Mouse (Mus musculus) regulatory T cell (primary cell): ENCODE measurements at regions not wholly inside any gene's neighbourhood (a gene's known extent, or its start where the extent isn't known, plus 50 kb on each side); places are given as distances from the start of the nearest gene placed in this dataset.
"Not testable (repeated sequence)": the region's sequence is repeated elsewhere in the genome, so short reads cannot be mapped to it uniquely, and the experiment has no call there.

Experiments
- in situ Hi-C: fragments of 300-600 bp; cut with MboI, MseI; formaldehyde crosslinking; loops from one replicate; pipeline ENCODE4 v1.15.1; 2025; ENCODE audit warnings: high pct_unique_total_duplicates

DNA sequence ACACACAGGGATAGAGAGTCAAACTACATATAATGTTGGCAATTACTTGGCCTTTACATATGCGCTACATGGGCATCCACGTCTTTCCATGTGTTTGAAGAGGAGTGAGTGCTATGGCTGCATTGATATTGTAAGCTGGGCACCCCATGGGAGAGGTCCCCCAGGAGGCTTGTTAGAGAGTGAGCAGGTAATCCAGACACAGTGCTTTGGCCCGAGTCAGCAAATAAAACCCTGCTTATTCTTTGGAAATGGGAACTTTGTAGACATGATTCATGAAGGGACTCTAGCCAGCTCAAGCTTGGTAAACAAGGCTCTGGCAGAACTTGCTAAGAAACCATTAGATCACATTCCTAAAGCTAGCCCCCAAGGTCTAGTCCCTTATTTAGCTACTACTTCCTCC, 557.6 kb upstream of the Gm10131 start:
- in situ Hi-C loops, result no loop called here

DNA sequence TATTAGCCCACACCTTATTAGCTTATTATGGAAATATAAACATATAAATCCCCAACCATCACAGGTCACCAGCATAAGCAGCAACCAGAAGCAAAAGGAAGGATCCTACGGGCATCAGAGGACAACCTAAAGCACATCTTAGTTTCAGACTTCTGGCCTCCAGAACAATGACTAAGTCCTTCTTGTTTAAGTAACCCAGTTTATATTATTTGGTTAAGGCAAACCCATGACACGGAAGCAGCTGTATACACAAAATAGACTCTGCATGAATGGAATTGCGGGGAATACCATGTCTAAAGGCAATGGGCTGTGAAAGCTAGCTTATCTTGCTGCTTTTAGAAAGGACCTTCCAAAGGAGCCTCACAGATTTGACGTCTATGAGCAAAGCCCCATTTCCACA, 552.9 kb upstream of the Gm10131 start:
- in situ Hi-C loops, result no loop called here

DNA sequence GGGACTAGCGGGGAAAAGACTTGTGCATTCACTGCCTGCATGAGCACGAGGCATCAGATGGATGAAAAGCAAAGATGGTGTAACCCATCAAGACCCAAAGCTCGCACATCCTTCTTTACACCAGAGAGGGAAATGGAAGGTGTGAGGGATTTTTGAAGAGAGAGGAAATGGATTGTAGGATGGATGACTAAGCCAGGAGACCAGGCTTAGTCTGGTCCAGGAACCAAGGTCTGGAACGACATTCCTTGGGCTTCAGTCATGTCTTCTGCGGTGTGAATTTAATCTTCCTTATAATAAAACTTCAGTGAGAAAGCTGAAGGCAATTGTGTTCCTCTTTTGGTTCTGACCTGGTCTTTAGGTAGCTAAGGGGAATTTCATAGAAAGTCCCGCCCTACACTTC, 551.0 kb upstream of the Gm10131 start:
- in situ Hi-C loops, result no loop called here

DNA sequence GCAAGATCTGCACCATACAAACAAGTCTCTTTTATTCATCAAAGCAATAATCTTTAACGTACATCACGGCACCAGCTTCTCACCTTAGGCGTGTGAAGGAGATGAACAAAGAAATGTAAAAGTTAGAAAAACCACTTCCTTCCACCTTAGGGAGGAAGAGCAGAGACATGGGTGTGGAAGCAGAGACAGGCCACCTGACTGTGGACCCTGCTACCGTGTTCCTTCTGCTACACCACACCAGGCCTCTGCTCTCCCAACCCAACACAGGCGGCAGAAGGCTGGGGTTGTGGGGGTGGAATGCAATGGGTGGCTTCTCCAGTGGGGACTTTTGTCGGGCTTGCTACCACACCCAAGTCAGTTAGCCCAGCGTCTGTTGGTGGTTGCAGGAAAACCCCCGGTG, 540.2 kb upstream of the Gm10131 start:
- in situ Hi-C loops, result loop anchor here (5.0 kb wide), 1 partner anchor 961 kb away; no protein-coding TSS in a partner anchor

DNA sequence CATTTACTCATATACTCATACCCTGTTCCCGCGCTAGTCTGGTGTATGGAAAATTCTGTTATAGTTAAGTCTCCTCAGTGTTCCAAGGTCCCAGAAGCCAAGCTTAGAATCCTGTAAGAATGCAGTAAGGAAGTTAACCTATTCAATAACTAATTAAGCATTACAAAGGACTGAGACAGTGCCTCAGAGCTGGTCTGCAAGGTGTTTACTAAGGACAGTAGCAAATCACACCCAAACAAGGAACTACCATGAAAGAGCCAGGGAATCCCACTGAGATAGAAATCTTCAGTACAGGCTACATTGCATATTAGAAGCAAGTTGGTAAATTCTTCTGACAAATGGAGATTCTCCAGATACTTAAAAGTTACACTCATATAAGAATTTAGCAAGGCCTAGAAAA, 516.7 kb upstream of the Gm10131 start:
- in situ Hi-C loops, result not testable (repeated sequence)

DNA sequence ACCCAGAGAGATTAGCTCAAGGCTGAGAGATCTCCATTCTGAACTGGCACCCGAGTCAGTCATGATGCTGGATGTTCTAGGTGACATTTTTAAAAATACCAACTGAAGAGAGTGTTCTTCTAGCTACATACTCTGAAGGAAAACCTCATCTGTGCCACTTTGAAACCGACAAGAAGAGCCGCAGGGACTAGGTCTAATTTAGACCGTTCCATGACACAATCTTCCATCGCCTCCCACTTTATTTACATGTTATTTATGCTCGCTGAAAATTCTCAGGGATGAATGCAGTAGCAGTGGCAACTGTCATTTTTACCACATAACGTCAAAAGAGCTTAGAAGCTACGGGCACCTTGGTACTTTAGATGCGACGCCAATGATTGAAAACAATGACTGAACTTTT, 514.1 kb upstream of the Gm10131 start:
- in situ Hi-C loops, result no loop called here

DNA sequence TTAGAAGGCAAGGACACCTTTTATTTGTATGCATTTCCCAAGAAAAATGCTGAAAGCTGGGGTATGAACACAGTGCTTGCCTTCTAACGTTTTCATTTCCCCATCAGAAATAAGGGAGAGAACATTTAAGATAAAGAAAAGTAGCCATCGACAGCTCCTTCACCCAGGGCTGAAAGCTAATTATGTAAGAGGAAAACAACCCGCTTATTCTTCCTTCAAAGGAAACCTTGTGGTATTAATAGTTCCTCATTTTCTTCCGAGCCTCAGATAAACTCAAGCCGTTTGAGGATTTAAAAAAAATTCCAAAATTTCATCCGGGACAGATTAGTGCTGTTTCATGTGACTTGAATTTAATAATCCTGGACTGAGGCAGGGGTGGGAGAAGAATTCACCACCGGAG, 512.2 kb upstream of the Gm10131 start:
- in situ Hi-C loops, result loop anchor here (5.0 kb wide), 2 partner anchors 134 to 194 kb away; no protein-coding TSS in a partner anchor

DNA sequence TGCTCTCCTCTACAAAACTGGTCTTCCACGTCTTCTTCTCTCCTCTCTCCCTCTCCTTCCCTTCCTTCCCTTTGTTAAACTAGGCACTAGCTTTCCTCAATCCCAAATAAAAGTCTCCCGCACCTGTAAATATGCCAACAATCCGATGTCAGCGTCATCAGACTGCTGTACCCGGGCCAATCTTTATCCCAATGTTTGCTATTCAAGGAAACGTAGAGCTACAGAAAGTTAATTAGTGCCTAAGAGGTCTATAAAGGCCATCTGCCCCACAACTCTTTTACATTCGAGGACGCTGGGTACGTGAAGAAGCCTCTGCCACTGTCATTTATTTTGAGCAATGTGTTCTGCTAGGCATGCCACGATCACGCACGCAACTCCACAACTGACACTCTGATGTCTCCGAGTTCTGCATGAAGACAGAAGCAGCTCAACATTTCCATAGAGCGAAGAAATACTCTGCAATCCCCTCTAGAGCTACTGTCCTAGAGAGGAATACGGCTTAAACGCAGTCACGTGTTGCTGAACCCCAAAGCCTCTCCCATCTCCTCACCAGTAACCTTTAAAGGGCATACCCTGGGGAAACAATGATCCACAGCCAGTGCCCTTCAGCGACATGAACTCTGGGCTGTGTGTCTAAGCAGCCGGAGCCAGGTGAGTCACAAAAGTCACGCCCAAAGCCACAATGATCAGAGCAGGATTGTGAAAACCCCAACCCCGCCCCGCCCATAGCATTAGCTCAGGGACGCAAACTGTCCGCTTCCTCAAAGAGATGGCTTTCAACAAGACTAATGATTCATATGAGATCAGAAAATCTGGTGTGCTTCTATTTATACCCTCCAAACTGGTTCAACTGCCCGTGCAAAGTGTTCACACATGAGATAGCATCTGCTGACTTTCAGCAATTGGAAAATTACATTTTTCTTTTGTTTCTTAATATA, 510.9 kb upstream of the Gm10131 start:
- in situ Hi-C loops, result loop anchor here (5.0 kb wide), 2 partner anchors 135 to 195 kb away; no protein-coding TSS in a partner anchor

DNA sequence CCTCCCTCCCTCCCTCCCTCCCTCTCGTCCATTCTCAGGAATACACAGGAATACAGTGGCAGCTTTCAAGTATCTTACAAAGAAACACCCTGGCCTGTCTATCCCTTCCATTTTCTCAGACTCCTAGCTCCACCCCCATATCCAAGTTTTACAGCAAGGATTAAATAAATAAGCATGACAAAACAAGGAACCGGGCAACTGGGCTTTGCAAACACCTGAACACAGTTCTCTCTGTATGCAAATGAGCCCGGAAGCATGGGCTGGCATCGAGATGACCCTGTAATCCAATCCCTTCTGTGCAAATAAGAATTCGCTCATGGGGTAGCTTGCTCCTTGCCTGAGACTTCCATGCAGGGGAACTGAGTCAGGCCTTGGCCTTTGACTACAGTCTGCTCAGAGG, 506.5 kb upstream of the Gm10131 start:
- in situ Hi-C loops, result no loop called here

DNA sequence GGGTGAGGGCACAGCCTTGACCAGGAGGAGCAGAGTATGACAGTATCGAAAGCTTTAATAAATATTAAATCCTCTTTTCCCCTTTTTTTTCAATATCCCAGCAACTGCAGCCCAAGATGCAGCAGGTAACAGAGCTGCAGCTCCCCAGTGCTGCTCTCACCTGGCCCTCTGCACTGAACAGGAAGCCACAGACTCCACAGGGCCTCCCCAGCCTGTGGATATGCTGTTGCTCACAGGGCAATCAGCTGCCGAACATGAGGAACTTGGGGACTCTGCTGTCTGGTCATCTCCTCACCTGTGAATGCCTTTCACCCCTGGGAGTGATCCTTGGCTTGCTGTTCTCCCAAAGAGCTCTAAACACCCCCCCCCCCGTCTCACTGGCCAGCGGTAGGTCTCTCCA, 503.4 kb upstream of the Gm10131 start:
- in situ Hi-C loops, result loop anchor here (5.0 kb wide), 1 partner anchor 122 kb away; no protein-coding TSS in a partner anchor

DNA sequence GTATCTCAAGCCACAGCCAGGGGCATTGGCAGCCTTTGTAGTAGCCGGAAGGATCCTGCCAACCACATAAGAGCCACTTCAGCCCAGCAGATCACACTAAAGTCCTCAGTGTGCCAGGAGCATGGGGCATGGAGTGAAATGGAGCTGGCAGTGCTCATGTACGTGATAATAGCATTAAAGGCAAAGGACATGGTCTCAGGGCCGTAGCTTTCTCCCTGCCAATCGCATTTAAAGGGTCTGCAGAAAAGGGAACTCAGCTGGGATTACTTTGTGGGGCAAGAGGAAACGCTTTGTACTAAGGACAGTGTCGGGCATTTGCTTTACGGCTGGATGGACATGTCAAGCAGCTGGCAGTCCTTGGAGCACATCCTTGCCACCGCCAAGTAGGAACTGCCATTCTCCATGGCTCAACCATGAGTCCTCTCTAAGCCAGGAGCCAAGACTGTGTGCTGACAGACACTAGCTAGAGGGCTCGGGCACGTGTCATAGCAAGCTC, 502.5 kb upstream of the Gm10131 start:
- in situ Hi-C loops, result loop anchor here (5.0 kb wide), 1 partner anchor 123 kb away; no protein-coding TSS in a partner anchor

DNA sequence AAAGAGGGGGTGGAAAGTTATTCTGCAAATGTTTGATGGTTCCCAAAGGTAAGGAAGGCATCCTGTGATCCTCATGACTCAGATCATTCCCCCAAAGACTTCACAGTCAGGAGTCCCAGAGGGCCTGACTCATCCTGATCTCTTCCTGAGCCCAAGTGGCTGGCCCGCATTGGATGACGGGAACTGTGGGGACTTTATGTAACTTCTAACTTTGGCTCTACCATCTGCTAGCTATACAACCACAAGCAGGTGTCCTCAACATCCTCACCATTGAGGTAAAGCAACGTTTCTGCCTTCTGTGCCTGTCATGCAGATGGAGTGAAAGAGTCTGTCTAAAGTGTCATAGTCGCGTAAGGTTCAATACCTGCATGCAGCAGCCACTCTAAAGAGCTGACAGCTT, 501.6 kb upstream of the Gm10131 start:
- in situ Hi-C loops, result loop anchor here (5.0 kb wide), 1 partner anchor 124 kb away; no protein-coding TSS in a partner anchor

DNA sequence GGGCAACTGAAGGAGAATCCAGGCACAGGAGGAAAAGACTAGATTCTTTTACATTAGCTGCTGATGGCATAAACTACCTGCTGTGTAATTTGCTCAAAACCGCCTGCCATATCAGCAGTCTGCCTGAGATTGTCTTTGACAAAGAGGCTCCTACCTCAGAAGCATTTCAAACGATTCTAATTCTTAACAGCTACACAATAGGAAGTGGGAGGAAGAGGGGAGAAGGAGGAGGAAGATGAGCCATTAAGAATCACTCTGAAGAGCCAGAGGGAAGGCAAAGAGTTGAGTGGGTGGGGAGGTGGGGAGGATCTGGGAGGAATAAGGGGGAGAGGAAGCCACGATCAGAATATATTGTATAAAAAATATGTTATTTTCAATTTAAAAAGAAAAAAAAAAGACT, 500.9 kb upstream of the Gm10131 start:
- in situ Hi-C loops, result loop anchor here (5.0 kb wide), 1 partner anchor 125 kb away; no protein-coding TSS in a partner anchor

DNA sequence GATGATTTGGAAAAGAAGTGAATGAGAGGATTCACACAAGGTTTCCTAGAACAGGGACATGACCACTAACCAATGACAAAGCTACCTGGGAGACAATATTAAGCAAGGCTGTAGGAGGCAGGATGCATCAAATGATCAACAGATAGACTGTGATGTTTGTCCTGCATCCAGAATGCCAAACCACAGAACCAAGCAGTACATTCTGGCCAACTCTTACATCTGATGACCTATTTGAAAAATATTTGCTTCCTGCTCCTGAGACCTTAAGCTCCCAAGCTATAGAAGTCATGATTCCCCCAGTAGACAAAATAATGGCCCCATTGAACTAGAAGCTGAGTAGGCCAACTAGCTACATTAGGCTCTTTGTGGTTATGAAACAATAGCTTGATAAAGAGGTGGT, 498.6 kb upstream of the Gm10131 start:
- in situ Hi-C loops, result loop anchor here (5.0 kb wide), 1 partner anchor 127 kb away; no protein-coding TSS in a partner anchor

DNA sequence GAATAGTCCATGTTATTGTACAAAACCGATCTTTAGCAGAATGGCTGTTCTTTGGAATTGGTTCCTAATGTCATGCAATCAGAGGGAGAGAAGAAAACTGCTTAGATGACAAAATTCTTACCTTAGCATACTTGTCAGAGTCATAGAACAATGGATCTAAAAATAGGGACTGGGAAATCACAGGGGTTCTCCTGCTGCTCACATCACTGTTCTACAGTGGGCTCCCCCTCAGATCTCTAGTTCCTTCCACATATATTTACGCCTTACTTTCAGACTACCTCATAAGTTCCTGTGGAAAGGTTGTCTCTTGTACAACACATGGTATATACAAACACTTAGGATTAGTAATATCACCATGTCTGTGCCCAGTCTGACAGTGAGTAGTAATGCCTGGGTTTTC, 495.9 kb upstream of the Gm10131 start:
- in situ Hi-C loops, result no loop called here

DNA sequence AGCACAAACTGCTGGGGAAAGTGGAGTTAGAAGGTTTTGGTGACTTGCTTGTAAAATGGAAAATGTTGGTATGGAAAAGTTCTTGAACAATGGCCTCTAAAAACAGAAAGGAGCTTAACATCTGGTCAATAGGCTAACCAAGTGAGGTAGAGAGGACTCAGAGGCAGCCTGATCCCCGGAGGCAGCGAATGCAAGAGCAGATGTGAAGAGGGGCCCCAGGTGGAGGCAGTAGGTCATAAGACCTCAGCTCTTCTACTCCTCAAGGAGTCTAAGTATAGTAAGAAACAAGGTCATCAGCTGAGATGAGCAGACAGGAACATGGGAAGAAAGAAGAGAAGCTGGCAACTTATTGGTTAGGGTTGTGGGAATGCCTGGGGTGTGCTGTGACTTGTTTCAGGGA, 493.5 kb upstream of the Gm10131 start:
- in situ Hi-C loops, result no loop called here

DNA sequence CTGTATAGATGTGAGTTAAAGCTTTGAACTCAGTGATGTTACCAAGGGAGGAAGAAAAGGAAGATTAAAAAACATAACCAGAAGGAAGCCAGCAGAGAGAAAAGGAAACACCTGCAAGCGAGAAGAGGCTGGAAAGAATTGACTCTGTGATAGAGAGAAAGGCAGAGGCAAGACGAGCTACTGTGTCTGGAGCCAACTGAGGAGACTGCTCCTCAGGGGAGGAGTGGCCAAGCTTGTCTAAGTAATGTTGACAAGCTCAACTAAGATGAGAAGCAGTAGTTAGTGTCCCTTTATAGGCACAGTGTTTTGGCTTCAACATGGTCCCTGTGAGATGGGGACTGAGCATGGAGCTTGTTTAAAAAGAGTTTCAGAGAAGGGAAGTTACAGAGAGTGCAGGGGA, 493.0 kb upstream of the Gm10131 start:
- in situ Hi-C loops, result no loop called here

DNA sequence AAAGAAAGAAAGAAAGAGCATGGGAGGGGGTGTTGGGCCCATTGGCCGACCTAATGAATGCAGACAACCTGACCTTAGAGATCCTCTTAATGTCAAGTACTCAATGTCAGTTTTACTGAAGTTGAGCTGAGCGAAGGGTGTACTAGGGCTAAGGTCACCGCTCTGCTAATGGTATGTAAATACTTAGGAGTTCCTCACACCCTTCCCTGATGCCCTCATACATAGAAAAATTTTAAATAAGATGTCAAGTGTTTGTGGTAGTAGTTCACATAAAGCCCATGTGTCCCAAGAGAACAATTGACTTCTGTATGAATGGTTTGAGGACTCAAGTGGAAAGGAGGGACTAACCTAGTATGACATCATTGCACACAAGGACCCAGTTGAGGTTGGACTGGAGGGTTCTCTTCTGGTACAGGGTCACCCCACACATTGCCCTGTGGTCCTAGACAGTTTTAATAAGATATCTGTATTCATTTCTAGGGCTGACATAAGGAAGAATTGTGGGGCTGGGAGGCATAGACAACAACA, 490.0 kb upstream of the Gm10131 start:
- in situ Hi-C loops, result no loop called here

DNA sequence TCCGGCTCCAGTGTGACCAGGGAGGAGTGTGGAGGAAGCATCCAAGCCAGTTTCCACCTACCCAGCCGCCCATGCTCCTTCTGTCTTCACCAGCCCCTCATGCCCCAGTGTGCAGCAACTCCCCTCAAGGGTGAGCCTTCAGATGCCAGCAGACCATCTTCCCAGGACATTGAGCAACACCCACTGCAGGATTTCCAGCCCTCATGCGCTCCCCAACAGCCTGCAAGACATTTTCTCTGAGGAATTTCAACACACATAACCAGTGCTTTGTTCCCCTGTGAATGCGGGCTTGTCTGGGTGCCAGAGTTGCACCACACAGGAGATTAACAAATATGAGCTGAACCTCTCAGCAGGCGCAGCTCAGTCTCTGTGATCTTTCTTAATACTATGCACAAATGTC, 489.3 kb upstream of the Gm10131 start:
- in situ Hi-C loops, result no loop called here

DNA sequence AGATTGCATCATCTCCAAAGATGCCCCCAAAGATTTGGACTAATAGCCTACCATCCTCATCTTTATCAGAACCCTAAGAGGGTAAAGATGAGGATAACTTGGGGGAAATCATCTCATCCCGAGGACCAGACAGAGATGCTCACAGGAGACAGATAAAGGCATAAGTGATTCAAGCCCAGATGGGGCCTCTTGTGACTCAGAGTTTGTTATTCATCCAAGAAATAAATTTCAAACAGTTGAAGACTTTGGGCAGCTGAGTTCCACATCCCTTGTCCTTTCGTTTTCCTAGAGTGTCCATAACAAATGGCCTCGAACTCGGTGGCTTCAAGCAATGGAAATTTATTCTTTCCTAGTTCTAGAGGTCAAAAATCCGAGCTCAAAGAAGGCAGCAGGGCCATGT, 485.1 kb upstream of the Gm10131 start:
- in situ Hi-C loops, result loop anchor here (10.0 kb wide), 1 partner anchor 62 kb away; no protein-coding TSS in a partner anchor

DNA sequence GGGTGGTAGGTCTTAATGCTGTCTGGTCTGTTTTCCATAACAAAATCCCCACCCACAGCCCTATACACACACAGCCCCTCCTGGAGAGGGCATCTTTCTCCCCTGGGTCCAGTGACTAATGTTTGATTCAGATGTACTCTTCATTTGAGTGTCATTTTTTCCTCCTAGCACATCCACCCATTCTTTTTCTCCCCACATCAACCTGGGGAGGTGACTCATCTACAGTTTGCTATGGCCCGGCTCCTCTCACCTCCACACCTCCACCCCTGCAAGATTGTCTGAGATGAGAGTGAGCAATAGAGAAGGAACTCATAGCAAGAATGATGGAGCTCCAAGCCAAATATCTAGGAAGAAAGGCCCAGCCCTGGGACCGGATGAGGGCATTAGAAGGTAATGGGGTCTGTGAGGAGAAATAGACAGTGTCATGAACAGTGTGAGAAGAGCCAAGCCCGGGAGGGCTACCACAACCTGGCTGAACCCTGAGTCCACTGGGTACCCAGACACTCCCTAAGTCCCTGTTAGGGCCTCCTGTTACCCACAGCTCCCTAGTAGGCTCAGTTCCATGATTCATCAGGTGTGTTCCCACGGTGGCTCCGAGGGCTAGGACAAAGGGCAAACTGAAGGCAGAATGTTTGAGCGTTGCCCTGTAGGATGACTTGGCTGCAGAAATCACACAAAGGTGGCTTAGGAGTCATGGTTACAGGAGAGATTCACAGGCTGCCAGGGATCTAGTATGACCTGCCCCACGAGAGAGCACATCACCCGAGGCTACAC, 479.6 kb upstream of the Gm10131 start:
- in situ Hi-C loops, result loop anchor here (10.0 kb wide), 1 partner anchor 56 kb away; no protein-coding TSS in a partner anchor

DNA sequence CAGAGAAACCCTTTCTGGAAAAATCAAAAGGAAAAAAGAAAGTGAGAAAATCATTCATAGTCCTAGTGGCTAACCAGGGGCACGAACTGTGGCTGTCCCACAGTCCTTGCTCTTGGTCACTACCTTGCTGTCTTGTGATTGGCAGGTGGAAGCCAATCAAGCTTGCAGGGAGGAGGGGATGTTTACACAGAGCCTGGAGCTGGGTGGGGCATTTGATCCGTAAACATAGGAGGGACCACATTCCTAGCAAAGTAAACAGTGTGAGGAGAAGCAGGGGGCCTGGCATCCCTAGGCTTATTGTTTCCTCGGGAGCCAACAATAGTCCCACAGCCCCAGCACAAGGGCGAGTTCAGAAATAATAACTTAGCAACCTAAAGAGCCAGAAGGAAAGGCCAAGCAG, 466.5 kb upstream of the Gm10131 start:
- in situ Hi-C loops, result no loop called here
